Mouse (Mus musculus): Measurements from ENCODE around the gene Slc9a8. TPM values are rescaled to one million over a fixed set of nuclear protein-coding genes. Genes with fewer than 3 reads are reported as not detected.

Gene Slc9a8
- polyA plus RNA-seq, 1 experiment: 47.7 TPM

DNA sequence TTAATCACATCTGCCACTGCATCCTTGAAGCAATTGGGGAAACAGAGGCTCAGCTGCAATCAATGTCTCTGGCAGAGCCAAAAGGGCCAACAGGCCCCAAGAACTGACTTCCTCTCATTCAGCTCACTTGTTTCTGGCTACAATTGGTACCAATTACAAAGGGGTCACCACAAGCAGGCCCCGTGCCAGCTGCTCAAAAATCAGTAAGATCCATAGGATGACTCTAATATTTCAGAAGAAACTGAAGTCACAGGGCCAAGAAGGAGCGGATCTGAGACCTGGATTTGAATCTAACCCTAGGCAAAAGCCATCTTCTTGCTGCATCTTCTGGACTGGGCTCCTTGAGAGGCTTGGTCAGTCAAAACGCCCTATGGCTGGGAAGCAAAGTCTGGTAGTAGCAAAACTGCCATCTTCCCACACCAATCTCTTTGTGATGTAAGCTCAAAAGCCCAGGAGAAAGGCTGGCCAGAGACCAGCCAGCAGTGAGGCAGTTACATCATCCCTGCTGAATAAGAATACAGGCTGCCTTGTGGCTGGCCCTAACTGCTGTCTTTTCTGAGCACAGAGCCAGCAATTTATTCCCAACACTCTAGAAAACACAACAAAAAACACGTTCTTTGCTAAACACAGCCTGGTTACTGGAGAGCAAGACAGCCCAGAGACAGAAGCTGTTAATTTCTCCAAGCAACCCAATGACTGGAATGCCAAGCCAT lies 69.5 kb downstream of the Slc9a8 start:
- 89% methylated on average over 4 of the region's 4 CpGs for WGBS
- Histone ChIP-seq H3K27me3 (ENCODE audit: control insufficient read depth, insufficient read depth, low read length) (no peaks in the 10 kb centered on the region), H3K4me3 (ENCODE audit: extremely low read depth, insufficient read depth, insufficient read length) (no peak overlapping the region), H3K4me1 (ENCODE audit: control insufficient read depth, insufficient read depth, insufficient read length) (peaks cover 3% of the 10 kb centered on the region; the same call in 1 of the 2 replicates), H3K27ac (ENCODE audit: insufficient read depth, low read length) (no peak overlapping the region), H3K36me3 (ENCODE audit: control insufficient read depth, insufficient read depth, low read length) (no peaks in the 10 kb centered on the region)
- TF ChIP-seq CTCF (IDR thresholded peaks at IDR 0.05; ENCODE audit: extremely low read depth, insufficient read depth, insufficient read length, insufficient replicate concordance): no peak
- no peak for TF ChIP-seq POLR2A (IDR thresholded peaks at IDR 0.05; ENCODE audit: low read depth, low read length)
- no peak for DNase-seq (ENCODE audit: low read depth in 1 of 2, low spot score in 2 of 2)

GRCm38 (mm10) chr2:167491757-167492708 lies 70.5 kb downstream of the Slc9a8 start, which contains the start of gene Rnf114:
Rnf114 (plus strand) TSS chr2:167492645.
- H3K4me3 ChIP-seq (ENCODE audit: extremely low read depth, insufficient read depth, insufficient read length): peak within 1 kb of the TSS; percentile 97
- peak within 1 kb of the TSS; percentile 98 for H3K27ac ChIP-seq (ENCODE audit: insufficient read depth, low read length)
- DNase-seq (ENCODE audit: low read depth in 1 of 2, low spot score in 2 of 2): no peak
- 3% methylated on average over 52 of the region's 52 CpGs for WGBS
- no peaks in the 10 kb centered on the region for H3K27me3 ChIP-seq (ENCODE audit: control insufficient read depth, insufficient read depth, low read length)
- TF ChIP-seq POLR2A (IDR thresholded peaks at IDR 0.05; ENCODE audit: low read depth, low read length): no peak
- TF ChIP-seq CTCF (IDR thresholded peaks at IDR 0.05; ENCODE audit: extremely low read depth, insufficient read depth, insufficient read length, insufficient replicate concordance): no peak
- no peaks in the 10 kb centered on the region for H3K36me3 ChIP-seq (ENCODE audit: control insufficient read depth, insufficient read depth, low read length)
- H3K4me1 ChIP-seq (ENCODE audit: control insufficient read depth, insufficient read depth, insufficient read length): peaks cover 3% of the 10 kb centered on the region; the same call in 1 of the 2 replicates

GRCm38 (mm10) chr2:167492713-167493636 lies 71.5 kb downstream of the Slc9a8 start, which contains the start of gene Spata2:
Spata2 (minus strand) TSS chr2:167492887.
- peaks cover 3% of the 10 kb centered on the region; the same call in 1 of the 2 replicates for H3K4me1 ChIP-seq (ENCODE audit: control insufficient read depth, insufficient read depth, insufficient read length)
- 3% methylated on average over 63 of the region's 63 CpGs for WGBS
- no peaks in the 10 kb centered on the region for H3K27me3 ChIP-seq (ENCODE audit: control insufficient read depth, insufficient read depth, low read length)
- peak within 1 kb of the TSS; percentile 98 for H3K27ac ChIP-seq (ENCODE audit: insufficient read depth, low read length)
- DNase-seq (ENCODE audit: low read depth in 1 of 2, low spot score in 2 of 2): peak; percentile 88 to 92
- H3K36me3 ChIP-seq (ENCODE audit: control insufficient read depth, insufficient read depth, low read length): no peaks in the 10 kb centered on the region
- TF ChIP-seq CTCF (IDR thresholded peaks at IDR 0.05; ENCODE audit: extremely low read depth, insufficient read depth, insufficient read length, insufficient replicate concordance) (no peak), POLR2A (IDR thresholded peaks at IDR 0.05; ENCODE audit: low read depth, low read length) (peak; percentile 39)
- peak within 1 kb of the TSS; percentile 97 for H3K4me3 ChIP-seq (ENCODE audit: extremely low read depth, insufficient read depth, insufficient read length)

DNA sequence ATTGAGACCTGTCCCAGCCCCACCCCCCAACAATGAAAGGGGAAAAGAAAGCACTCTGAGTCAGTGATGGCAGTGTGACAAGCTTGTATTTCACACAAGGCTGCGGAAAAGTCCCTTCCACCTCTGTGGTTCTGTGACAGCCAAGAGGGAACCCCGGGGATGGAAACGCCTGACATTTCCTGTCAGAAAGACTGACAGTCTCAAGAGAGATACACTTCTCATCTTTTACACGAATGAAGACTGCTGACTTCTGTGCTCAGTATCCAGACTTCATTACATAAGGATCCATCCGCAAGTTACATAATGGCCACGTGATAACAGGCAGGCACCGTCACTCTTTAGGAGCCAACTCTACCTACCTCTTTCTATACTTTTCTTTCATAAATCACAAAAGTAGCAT lies 74.9 kb downstream of the Slc9a8 start:
- DNase-seq (ENCODE audit: low read depth in 1 of 2, low spot score in 2 of 2): no peak
- H3K36me3 ChIP-seq (ENCODE audit: control insufficient read depth, insufficient read depth, low read length): no peaks in the 10 kb centered on the region
- no peak overlapping the region for H3K27ac ChIP-seq (ENCODE audit: insufficient read depth, low read length)
- WGBS: 47% methylated on average over 7 of the region's 7 CpGs
- H3K4me1 ChIP-seq (ENCODE audit: control insufficient read depth, insufficient read depth, insufficient read length): peaks cover 3% of the 10 kb centered on the region; the same call in 1 of the 2 replicates
- no peaks in the 10 kb centered on the region for H3K27me3 ChIP-seq (ENCODE audit: control insufficient read depth, insufficient read depth, low read length)
- TF ChIP-seq CTCF (IDR thresholded peaks at IDR 0.05; ENCODE audit: extremely low read depth, insufficient read depth, insufficient read length, insufficient replicate concordance) (no peak), POLR2A (IDR thresholded peaks at IDR 0.05; ENCODE audit: low read depth, low read length) (no peak)
- H3K4me3 ChIP-seq (ENCODE audit: extremely low read depth, insufficient read depth, insufficient read length): no peak overlapping the region

- peak; percentile 47 to 66 for DNase-seq (ENCODE audit: low read depth in 1 of 2, low spot score in 2 of 2)
- H3K4me3 ChIP-seq (ENCODE audit: extremely low read depth, insufficient read depth, insufficient read length): no peak overlapping the region
- H3K27me3 ChIP-seq (ENCODE audit: control insufficient read depth, insufficient read depth, low read length): no peaks in the 10 kb centered on the region
- TF ChIP-seq POLR2A (IDR thresholded peaks at IDR 0.05; ENCODE audit: low read depth, low read length) (no peak), CTCF (IDR thresholded peaks at IDR 0.05; ENCODE audit: extremely low read depth, insufficient read depth, insufficient read length, insufficient replicate concordance) (peak; percentile 49; the same call in 1 of the 2 replicates)
- WGBS: 67% methylated on average over 5 of the region's 5 CpGs
- H3K36me3 ChIP-seq (ENCODE audit: control insufficient read depth, insufficient read depth, low read length): no peaks in the 10 kb centered on the region
- no peak overlapping the region for H3K27ac ChIP-seq (ENCODE audit: insufficient read depth, low read length)
- H3K4me1 ChIP-seq (ENCODE audit: control insufficient read depth, insufficient read depth, insufficient read length): peaks cover under 1% of the 10 kb centered on the region; the same call in 1 of the 2 replicates
Observed at GRCm38 (mm10) chr2:167497272-167497671, 75.8 kb downstream of the Slc9a8 start.

Measured in spleen, adult 2 months (tissue).